Mouse (Mus musculus) forebrain, embryonic 14.5 days (tissue): ENCODE measurements around the gene Lrp1. TPM values are rescaled to one million over a fixed set of nuclear protein-coding genes. Genes with fewer than 3 reads are reported as not detected.
A peak's percentile ranks its signal among the peaks of the same experiment; 100 is the strongest.

ENCODE experiments used
- ATAC-seq: fragments of 200-750 bp; cut with Nextera tagmentation; 2 replicates; pipeline ENCODE4 v1.8.0; 2017; ENCODE audit warnings: mild to moderate bottlenecking, moderate library complexity
- DNase-seq: peaks from one replicate; pipeline ENCODE4 v3.0.0-alpha.2; 2015; ENCODE audit warnings: low spot score
- H3K27ac ChIP-seq: fragments of 300-500 bp; sonication (generic); 2 replicates; pipeline ENCODE4 v1.5.1; 2014; ENCODE audit warnings: low read depth, mild to moderate bottlenecking, control low read depth, low read length, moderate library complexity
- H3K27me3 ChIP-seq: fragments of 300-500 bp; sonication (generic); replicated peaks from 2 replicates; pipeline ENCODE4 v1.6.1; 2014; ENCODE audit warnings: low read length, control low read depth, mixed read lengths; ENCODE audit not compliant: control insufficient read depth, insufficient read depth
- H3K36me3 ChIP-seq: fragments of 300-500 bp; sonication (generic); 2 replicates; pipeline ENCODE4 v1.6.1; 2014; ENCODE audit warnings: low read length, control low read depth; ENCODE audit not compliant: control insufficient read depth, insufficient read depth
- H3K4me1 ChIP-seq: fragments of 300-500 bp; sonication (generic); 2 replicates; pipeline ENCODE4 v1.6.1; 2014; ENCODE audit warnings: antibody characterized with exemption, low read length, control low read depth; ENCODE audit not compliant: control insufficient read depth, insufficient read depth
- H3K4me2 ChIP-seq: fragments of 300-500 bp; sonication (generic); 2 replicates; pipeline ENCODE4 v1.6.1; 2014; ENCODE audit warnings: mild to moderate bottlenecking, control low read depth, low read length
- H3K4me3 ChIP-seq: fragments of 300-500 bp; sonication (generic); 2 replicates; pipeline ENCODE4 v1.5.1; 2014; ENCODE audit warnings: low read depth, low read length, control low read depth
- H3K9ac ChIP-seq: fragments of 300-500 bp; sonication (generic); 2 replicates; pipeline ENCODE4 v1.6.1; 2014; ENCODE audit warnings: mild to moderate bottlenecking, low read length, control low read depth, moderate library complexity
- H3K9me3 ChIP-seq: fragments of 300-500 bp; sonication (generic); replicated peaks from 2 replicates; pipeline ENCODE4 v1.6.1; 2016; ENCODE audit warnings: low read length, control low read depth, mixed read lengths; ENCODE audit not compliant: control insufficient read depth
- WGBS: fragments of 180-500 bp; shearing (Covaris S2); extraction: QIAGEN DNeasy Blood & Tissue Kit; methylation state at CpG from one replicate; pipeline ENCODE4 v1.1.7; 2014; 5-methylcytosine and 5-hydroxymethylcytosine counted together
- polyA plus RNA-seq: library from polyadenylated mRNA; unstranded; fragments of >200 nt; fragmentation: Nextera tagmentation; extraction: Ambion mirVana; gene quantifications from 2 replicates; pipeline ENCODE4 v1.2.1, GENCODE M21; 2014

Gene Lrp1
- polyA plus RNA-seq, 1 experiment from 2014 or later: 60.2 TPM

DNA sequence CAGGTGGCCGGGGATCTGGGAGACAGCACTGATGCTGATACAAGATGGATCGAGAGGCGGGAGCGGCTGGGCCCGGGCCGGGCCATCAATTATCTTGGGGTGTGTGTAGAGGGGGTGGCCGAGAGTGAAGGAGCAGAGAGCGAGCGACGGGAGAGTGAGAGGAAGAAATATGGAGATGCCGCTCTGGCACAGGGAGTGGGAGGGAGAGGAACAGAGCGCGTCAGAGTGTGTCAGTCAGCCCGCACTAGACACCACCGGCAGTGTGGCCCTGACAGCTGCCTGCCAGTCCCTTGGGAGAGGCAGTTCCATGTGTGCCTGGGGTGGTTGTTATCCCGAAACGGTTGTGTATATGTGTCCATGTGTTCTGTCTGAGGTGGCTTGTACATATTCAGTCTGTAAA lies 93.5 kb downstream of the Lrp1 start:
- H3K27me3 ChIP-seq: peaks cover 76% of the 10 kb centered on the region
- no peaks in the 10 kb centered on the region for H3K36me3 ChIP-seq
- peak overlapping the region; percentile 9; the same call in 1 of the 2 replicates for H3K27ac ChIP-seq
- H3K9me3 ChIP-seq: no peaks in the 10 kb centered on the region
- H3K9ac ChIP-seq: peak overlapping the region; percentile 43; the same call in 1 of the 2 replicates
- peaks cover 52% of the 10 kb centered on the region for H3K4me1 ChIP-seq
- peak overlapping the region; percentile 36 for H3K4me2 ChIP-seq
- DNase-seq (peak; percentile 54), ATAC-seq (peak; percentile 19; the same call in 1 of the 2 replicates)
- H3K4me3 ChIP-seq: no peak overlapping the region
- 4% methylated on average over 17 of the region's 17 CpGs for WGBS

DNA sequence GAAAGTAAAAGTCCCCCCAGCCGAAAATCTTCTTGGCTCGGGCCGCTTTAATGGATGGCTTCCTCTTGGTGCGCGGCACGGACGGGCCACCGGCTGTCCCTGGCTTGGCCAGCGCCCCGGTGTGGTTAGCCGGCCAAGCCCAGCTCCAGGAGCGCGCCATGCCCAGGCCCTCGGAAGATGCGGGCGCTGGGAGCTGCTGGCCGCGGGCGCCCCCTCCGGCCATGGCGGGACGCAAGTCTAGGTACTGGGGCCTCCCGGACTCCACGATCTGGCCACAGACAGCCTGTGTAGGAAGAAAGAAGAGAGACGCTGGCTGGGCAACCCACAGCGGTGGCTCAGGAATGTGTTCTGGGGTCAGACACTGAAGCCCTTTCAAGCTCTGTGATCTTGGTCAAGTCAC lies 94.3 kb downstream of the Lrp1 start:
- WGBS: under 1% methylated on average over 26 of the region's 26 CpGs
- Histone ChIP-seq H3K36me3 (no peaks in the 10 kb centered on the region), H3K27me3 (peaks cover 69% of the 10 kb centered on the region), H3K9ac (peak overlapping the region; percentile 17; the same call in 1 of the 2 replicates), H3K4me3 (peak overlapping the region; percentile 10), H3K27ac (peak overlapping the region; percentile 9; the same call in 1 of the 2 replicates), H3K4me1 (peaks cover 51% of the 10 kb centered on the region), H3K4me2 (peak overlapping the region; percentile 38), H3K9me3 (no peaks in the 10 kb centered on the region)
- DNase-seq: no peak
- no peak for ATAC-seq

DNA sequence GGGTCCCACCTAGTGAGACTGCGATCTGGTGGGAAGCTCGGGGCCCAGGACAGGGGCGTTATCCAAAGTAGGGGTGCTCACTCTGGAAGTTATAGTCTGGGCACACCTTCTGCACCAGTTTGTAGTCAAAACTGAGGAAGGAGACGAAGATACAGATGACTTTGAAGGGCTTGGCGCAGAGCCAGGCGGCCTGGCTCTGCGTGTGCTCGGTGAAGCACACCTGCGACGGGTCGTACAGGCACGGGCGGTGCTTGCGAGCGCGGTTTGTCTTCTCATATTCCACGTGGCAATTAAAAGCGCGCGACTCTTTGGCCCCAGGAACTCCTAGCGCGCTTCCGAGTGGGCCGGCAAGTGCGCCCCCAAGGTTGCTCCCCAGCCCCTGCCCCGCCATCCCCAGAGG lies 94.9 kb downstream of the Lrp1 start:
- Histone ChIP-seq H3K4me2 (peak overlapping the region; percentile 38), H3K27ac (0 out of 2 replicates have a peak overlapping the region, but pooled peaks have one; percentile 5), H3K36me3 (no peaks in the 10 kb centered on the region), H3K9me3 (no peaks in the 10 kb centered on the region), H3K4me1 (peaks cover 52% of the 10 kb centered on the region), H3K9ac (peak overlapping the region; percentile 17; the same call in 1 of the 2 replicates), H3K4me3 (peak overlapping the region; percentile 10), H3K27me3 (peaks cover 63% of the 10 kb centered on the region)
- ATAC-seq (no peak), DNase-seq (no peak)
- whole genome bisulfite sequencing: 2% methylated on average over 26 of the region's 26 CpGs

DNA sequence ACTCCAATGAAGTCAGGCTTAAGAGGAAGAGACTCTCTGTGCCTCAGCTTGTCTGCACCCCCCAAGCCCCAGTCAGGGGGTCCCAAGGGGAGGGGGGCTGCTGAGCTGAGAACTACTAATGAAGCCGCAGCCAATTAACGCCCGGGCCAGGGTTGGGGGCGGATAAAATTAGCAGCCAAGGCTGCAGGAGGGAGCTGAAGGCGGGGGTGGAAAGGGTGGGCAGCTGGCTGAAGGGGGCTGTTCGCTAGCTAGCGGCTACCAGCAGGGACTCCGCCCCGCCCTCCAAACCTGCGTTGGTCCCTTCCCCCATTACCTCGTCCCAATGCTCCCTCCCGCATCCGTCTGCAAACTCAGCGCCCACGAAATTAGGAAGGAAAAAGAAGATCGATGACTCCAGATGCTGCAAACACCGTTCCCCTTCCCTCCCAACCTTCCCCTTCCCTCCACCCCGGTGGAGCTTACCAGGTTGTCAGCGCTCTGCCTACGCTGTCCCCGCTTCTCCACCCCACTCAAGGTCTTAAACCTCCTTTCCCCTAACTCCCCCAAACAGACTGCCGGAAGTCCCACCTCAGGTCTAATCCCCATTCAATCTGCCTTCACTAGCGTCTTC lies 96.2 kb downstream of the Lrp1 start:
- Histone ChIP-seq H3K9me3 (no peaks in the 10 kb centered on the region), H3K4me3 (no peak overlapping the region), H3K27me3 (peaks cover 51% of the 10 kb centered on the region), H3K27ac (0 out of 2 replicates have a peak overlapping the region, but pooled peaks have one; percentile 11), H3K36me3 (peaks cover 4% of the 10 kb centered on the region; the same call in 1 of the 2 replicates), H3K4me1 (peaks cover 41% of the 10 kb centered on the region), H3K9ac (peak overlapping the region; percentile 13; the same call in 1 of the 2 replicates), H3K4me2 (peak overlapping the region; percentile 14; the same call in 1 of the 2 replicates)
- DNase-seq: peak; percentile 64
- ATAC-seq: peak; percentile 8; the same call in 1 of the 2 replicates
- WGBS: 3% methylated on average over 23 of the region's 23 CpGs

DNA sequence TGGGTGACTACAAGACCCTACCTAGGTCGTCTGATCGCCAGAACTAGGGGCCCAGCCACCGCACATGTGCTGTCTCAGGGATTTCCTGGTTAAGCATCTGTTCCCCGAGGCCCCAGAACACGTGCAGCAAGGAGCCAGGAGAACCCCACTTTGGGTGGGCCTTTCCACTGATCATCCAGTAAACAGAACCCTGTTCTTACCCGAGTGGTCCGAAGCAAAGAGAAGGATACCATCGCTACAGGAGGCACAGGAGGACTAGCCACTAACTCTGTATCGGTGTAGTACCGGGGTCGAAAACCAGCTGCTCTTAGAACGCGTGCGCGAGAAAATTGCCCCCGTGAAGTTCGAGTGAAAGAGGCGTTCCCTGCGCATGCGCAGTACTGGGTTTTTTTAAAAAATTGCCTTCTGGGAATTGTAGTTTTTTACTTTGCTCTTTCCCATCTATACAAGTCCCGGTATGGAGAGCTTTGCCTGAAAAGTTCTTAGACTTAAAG lies 98.8 kb downstream of the Lrp1 start, which contains the start of gene Shmt2:
Shmt2 (minus strand) TSS at position 357 of the 494 bp plus-strand sequence.
- H3K4me2 ChIP-seq: peak within 1 kb of the TSS; percentile 90
- peak; percentile 76 for ATAC-seq
- peaks cover 25% of the 10 kb centered on the region for H3K36me3 ChIP-seq
- H3K27ac ChIP-seq: 0 out of 2 replicates have a peak within 1 kb of the TSS, but pooled peaks have one; percentile 10
- under 1% methylated on average over 21 of the region's 21 CpGs for WGBS
- DNase-seq: peak; percentile 98
- peak within 1 kb of the TSS; percentile 63 for H3K9ac ChIP-seq
- H3K27me3 ChIP-seq: peaks cover 29% of the 10 kb centered on the region
- peaks cover 31% of the 10 kb centered on the region for H3K4me1 ChIP-seq
- H3K4me3 ChIP-seq: peak within 1 kb of the TSS; percentile 49
- no peaks in the 10 kb centered on the region for H3K9me3 ChIP-seq

- Histone ChIP-seq H3K9ac (peak overlapping the region; percentile 63), H3K4me2 (peak overlapping the region; percentile 90), H3K36me3 (peaks cover 25% of the 10 kb centered on the region), H3K9me3 (no peaks in the 10 kb centered on the region), H3K4me3 (peak overlapping the region; percentile 49), H3K4me1 (peaks cover 31% of the 10 kb centered on the region), H3K27me3 (peaks cover 25% of the 10 kb centered on the region), H3K27ac (0 out of 2 replicates have a peak overlapping the region, but pooled peaks have one; percentile 10)
- DNase-seq (no peak), ATAC-seq (no peak; the same call in 1 of the 2 replicates)
- 11% methylated on average over 12 of the region's 12 CpGs for WGBS
Observed at GRCm38 (mm10) chr10:127521611-127522080, 99.3 kb downstream of the Lrp1 start.

- WGBS: 91% methylated on average over 20 of the region's 20 CpGs
- H3K4me3 ChIP-seq: no peak overlapping the region
- no peak for ATAC-seq
- H3K4me2 ChIP-seq: peak overlapping the region; percentile 90
- peaks cover 17% of the 10 kb centered on the region for H3K27me3 ChIP-seq
- H3K27ac ChIP-seq: no peak overlapping the region
- DNase-seq: no peak
- H3K36me3 ChIP-seq: peaks cover 25% of the 10 kb centered on the region
- peaks cover 28% of the 10 kb centered on the region for H3K4me1 ChIP-seq
- no peaks in the 10 kb centered on the region for H3K9me3 ChIP-seq
- H3K9ac ChIP-seq: peak overlapping the region; percentile 63
Observed at GRCm38 (mm10) chr10:127520714-127521357, 100.1 kb downstream of the Lrp1 start.

DNA sequence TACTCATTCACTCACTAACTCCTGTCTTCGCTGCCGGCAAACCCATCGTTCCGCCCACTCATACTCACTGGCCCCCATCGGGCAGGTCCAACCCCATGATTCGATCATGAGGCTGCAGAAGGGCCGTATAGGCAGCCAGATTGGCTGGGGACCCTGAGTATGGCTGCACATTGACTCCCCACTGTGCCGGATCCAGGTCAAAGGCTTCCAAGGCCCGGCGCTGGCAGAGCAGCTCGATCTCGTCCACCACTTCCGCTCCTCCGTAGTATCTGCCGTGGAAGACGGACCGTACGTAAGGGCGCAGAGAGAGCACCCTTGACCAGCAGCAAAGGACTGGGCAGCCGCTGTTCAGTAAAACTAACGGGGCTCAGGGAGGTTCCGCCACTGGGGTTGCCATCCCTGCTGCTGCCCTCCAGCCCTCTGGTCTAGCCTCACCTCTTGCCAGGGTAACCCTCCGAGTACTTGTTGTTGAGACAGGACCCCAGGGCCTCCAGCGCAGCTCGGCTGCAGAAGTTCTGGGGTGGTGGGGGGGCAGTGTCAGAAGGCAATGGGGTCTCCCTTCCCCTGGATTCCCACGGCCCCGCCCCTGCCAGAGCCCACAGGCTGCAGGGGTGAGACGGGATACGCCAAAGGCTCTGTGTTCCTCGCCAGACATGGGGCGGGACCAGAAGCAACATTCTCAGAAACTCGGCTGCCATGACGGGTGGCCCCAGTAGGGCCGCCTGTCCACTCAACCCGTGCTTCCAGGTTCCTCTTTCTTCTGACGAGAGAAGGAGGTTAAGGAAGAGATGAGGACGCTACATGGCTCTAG lies 100.8 kb downstream of the Lrp1 start:
- Histone ChIP-seq H3K4me3 (no peak overlapping the region), H3K36me3 (peaks cover 25% of the 10 kb centered on the region), H3K9me3 (no peaks in the 10 kb centered on the region), H3K27ac (no peak overlapping the region), H3K4me2 (no peak overlapping the region), H3K27me3 (peaks cover 12% of the 10 kb centered on the region), H3K9ac (no peak overlapping the region), H3K4me1 (peaks cover 24% of the 10 kb centered on the region)
- 95% methylated on average over 37 of the region's 37 CpGs for WGBS
- DNase-seq (no peak), ATAC-seq (no peak)
